Mouse (Mus musculus): Measurements from ENCODE around the gene Zbtb17.

GRCm38 (mm10) chr4:141405314-141405622 lies 39.2 kb upstream of the Zbtb17 start:
- no peak for TF ChIP-seq CTCF (IDR thresholded peaks at IDR 0.05; ENCODE audit: low read depth)
- no peak for TF ChIP-seq EP300 (IDR thresholded peaks at IDR 0.05; ENCODE audit: low read depth)
